Comparison of ENCODE assay signal across 16 mouse cellular contexts in genomic region chr10:26780581-26780980, GRCm38 (mm10). TPM values are rescaled to one million over a fixed set of nuclear protein-coding genes. Genes with fewer than 3 reads are reported as not detected.
DNase-seq lines count a peak whose midpoint lies in the region; ATAC-seq lines count a peak whose summit lies in the region.
"Had no signal": no experiment of that assay in that cellular context is flagged by ENCODE, and none has a peak within 500 bp of the region (broad histone marks: within the 10 kb centered on the region; RNA-seq: fewer than 3 reads in every experiment).

No protein-coding gene starts in this region.

- H3K9ac ChIP-seq in liver, embryonic 13.5 days, result no peak overlapping the region
- no peak overlapping the region for H3K9ac ChIP-seq in liver, embryonic 11.5 days (ENCODE audit: low read depth, low read length)
- H3K9ac ChIP-seq: midbrain, embryonic 13.5 days; neural tube, embryonic 12.5 days had no signal

- H3K9me3 ChIP-seq in liver, embryonic 13.5 days (replicated peaks), result no peaks in the 10 kb centered on the region
- H3K9me3 ChIP-seq in liver, embryonic 11.5 days (ENCODE audit: control insufficient read depth, low read length), result no peaks in the 10 kb centered on the region
- H3K9me3 ChIP-seq: midbrain, embryonic 13.5 days; neural tube, embryonic 12.5 days had no signal

- no peak overlapping the region for H3K27ac ChIP-seq in liver, embryonic 13.5 days
- no peak overlapping the region for H3K27ac ChIP-seq in liver, embryonic 11.5 days (ENCODE audit: low read depth, low read length)
- H3K27ac ChIP-seq: layer of hippocampus, adult 2 months; neural tube, embryonic 12.5 days had no signal

- no peak for ATAC-seq in liver, embryonic 13.5 days (ENCODE audit: low read depth)
- ATAC-seq in liver, embryonic 11.5 days (replicated peaks; ENCODE audit: low FRiP score), result no peak
- peak; percentile 15 for ATAC-seq in CD4-positive, CD25-positive, alpha-beta regulatory T cell, adult 4 months
- ATAC-seq in granulocyte monocyte progenitor cell, adult 5-6 weeks (replicated peaks; ENCODE audit: poor library complexity, severe bottlenecking), result peak; percentile 70
- ATAC-seq: forebrain, embryonic 16.5 days; midbrain, embryonic 13.5 days had no signal

- no peaks in the 10 kb centered on the region for H3K36me3 ChIP-seq in liver, embryonic 13.5 days
- no peaks in the 10 kb centered on the region for H3K36me3 ChIP-seq in liver, embryonic 11.5 days (ENCODE audit: control insufficient read depth, insufficient read depth, low read length)
- no peaks in the 10 kb centered on the region for H3K36me3 ChIP-seq in splenic B cell, adult 2 months (ENCODE audit: control insufficient read depth, insufficient read depth, low read length, poor library complexity, severe bottlenecking)
- H3K36me3 ChIP-seq: midbrain, embryonic 13.5 days; neural tube, embryonic 12.5 days had no signal

- 0 out of 2 replicates have a peak overlapping the region, but pooled peaks have one; percentile 2 for H3K4me2 ChIP-seq in liver, embryonic 13.5 days
- H3K4me2 ChIP-seq in liver, embryonic 11.5 days, result no peak overlapping the region
- H3K4me2 ChIP-seq: midbrain, embryonic 13.5 days; neural tube, embryonic 12.5 days had no signal

- no peak for DNase-seq in liver, embryonic 13.5 days
- no peak for DNase-seq in liver, embryonic 11.5 days (ENCODE audit: low spot score)
- peak; percentile 20 for DNase-seq in splenic B cell, adult 2 months (ENCODE audit: low read depth, low spot score)
- DNase-seq in embryo, embryonic 11 days, result no peak
- no peak for DNase-seq in layer of hippocampus, postnatal 36 days
- DNase-seq: adrenal gland, postnatal 36 days; cerebellum, adult 11 months; gastrocnemius, postnatal 10 days; retina, postnatal 1 day; thymus, postnatal 36 days had no signal

- H3K4me3 ChIP-seq in liver, embryonic 13.5 days (replicated peaks), result no peak overlapping the region
- H3K4me3 ChIP-seq in liver, embryonic 11.5 days (ENCODE audit: low read depth, low read length), result no peak overlapping the region
- H3K4me3 ChIP-seq: layer of hippocampus, adult 2 months; midbrain, embryonic 13.5 days; neural tube, embryonic 12.5 days had no signal

- no peaks in the 10 kb centered on the region for H3K27me3 ChIP-seq in liver, embryonic 13.5 days
- no peaks in the 10 kb centered on the region for H3K27me3 ChIP-seq in liver, embryonic 11.5 days (replicated peaks; ENCODE audit: control insufficient read depth, insufficient read depth, low read length)
- no peaks in the 10 kb centered on the region for H3K27me3 ChIP-seq in splenic B cell, adult 2 months (ENCODE audit: control insufficient read depth, insufficient read depth, low read length, poor library complexity, severe bottlenecking)
- H3K27me3 ChIP-seq: midbrain, embryonic 13.5 days; neural tube, embryonic 12.5 days had no signal

- peaks cover 18% of the 10 kb centered on the region for H3K4me1 ChIP-seq in liver, embryonic 13.5 days (replicated peaks)
- H3K4me1 ChIP-seq in liver, embryonic 11.5 days (replicated peaks; ENCODE audit: control insufficient read depth, insufficient read depth, low read length), result no peaks in the 10 kb centered on the region; the same call in 1 of the 2 replicates
- H3K4me1 ChIP-seq: midbrain, embryonic 13.5 days; neural tube, embryonic 12.5 days had no signal

- 27% methylated on average over 3 of the region's 3 CpGs for WGBS in liver, embryonic 13.5 days (ENCODE audit: insufficient replicate concordance)
- WGBS in liver, embryonic 11.5 days, result 41% methylated on average over 3 of the region's 3 CpGs

RNA-seq across cellular contexts. Expression of gene Arhgap18, which starts 27.4 kb away (rescaled TPM):
- polyA plus RNA-seq in liver, embryonic 13.5 days (2015; fragmentation: Nextera tagmentation; extraction: Ambion mirVana), result 7.9 and 10.6 TPM in 2 replicates
- 17.1 and 17.9 TPM in 2 replicates for polyA plus RNA-seq in liver, embryonic 11.5 days (2014; fragmentation: Nextera tagmentation; extraction: Ambion mirVana)
- 10 to 100 TPM; 46.8 to 50.9 TPM for polyA plus RNA-seq in CD4-positive, CD25-positive, alpha-beta regulatory T cell, adult 4 months (2017; shearing (Covaris generic))
- total RNA-seq in granulocyte monocyte progenitor cell, adult 5-6 weeks (2014; fragmentation: Nextera tagmentation), result 22.0 and 24.2 TPM in 2 replicates
- 39.0 and 56.5 TPM in 2 replicates for total RNA-seq in granulocyte monocyte progenitor cell, adult 5-6 weeks (2017)
- 1 to 10 TPM; 6.7 to 7.2 TPM for total RNA-seq in layer of hippocampus, postnatal 36 days (2021)

Comparison
In these comparisons a context has a peak if more than half of its experiments do, and no peak if none do; other contexts are left out.
1. ATAC-seq: peak in CD4-positive, CD25-positive, alpha-beta regulatory T cell, adult 4 months (single experiment) and granulocyte monocyte progenitor cell, adult 5-6 weeks (single experiment); none in liver, embryonic 13.5 days (single experiment) and liver, embryonic 11.5 days (single experiment).